Mouse (Mus musculus) MN1 (cell line): ENCODE results near the gene Iqcd.
A peak's percentile ranks its signal among the peaks of the same experiment; 100 is the strongest.

Source experiments
- DNase-seq: peaks from one replicate; pipeline ENCODE4 v3.0.0-alpha.2; 2016; ENCODE audit warnings: low spot score

Gene Iqcd

DNA sequence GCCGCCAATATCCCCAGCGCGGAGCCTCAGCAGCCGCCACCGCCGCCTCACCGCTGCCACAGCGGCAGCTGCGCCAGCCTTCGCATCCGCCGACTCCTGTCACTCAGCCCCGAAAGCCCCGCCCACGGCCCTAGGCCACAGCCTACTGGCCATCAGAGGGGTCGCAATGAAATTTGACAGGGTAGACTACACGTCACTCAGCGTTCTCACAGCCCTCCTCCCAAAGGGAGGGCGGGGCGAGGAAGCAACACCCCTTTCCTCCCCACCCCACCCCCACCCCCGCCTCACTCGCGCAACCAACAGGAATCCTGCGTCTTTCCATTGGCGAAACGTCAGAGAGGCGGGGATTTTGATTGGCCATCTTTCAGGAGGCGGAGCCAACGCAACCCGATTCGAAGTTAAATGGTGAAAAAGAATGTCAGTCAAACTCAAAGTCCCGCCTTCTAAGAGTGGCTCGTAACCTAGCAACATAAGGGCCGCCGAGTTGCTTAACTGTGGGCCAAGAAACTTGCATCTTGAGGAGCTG, at the start of gene Iqcd, which contains the start of gene Tpcn1:
Gene Iqcd, plus strand, starts transcription at position 448 of the 526 bp plus-strand sequence.
Gene Tpcn1, minus strand, starts transcription at position 105 of the 526 bp plus-strand sequence.
- peak; percentile 100 for DNase-seq

- DNase-seq, result no peak
Observed at GRCm38 (mm10) chr5:120548236-120548850, 40.5 kb upstream of the Iqcd start.

- no peak for DNase-seq
Observed at GRCm38 (mm10) chr5:120550137-120550536, 38.7 kb upstream of the Iqcd start.

DNA sequence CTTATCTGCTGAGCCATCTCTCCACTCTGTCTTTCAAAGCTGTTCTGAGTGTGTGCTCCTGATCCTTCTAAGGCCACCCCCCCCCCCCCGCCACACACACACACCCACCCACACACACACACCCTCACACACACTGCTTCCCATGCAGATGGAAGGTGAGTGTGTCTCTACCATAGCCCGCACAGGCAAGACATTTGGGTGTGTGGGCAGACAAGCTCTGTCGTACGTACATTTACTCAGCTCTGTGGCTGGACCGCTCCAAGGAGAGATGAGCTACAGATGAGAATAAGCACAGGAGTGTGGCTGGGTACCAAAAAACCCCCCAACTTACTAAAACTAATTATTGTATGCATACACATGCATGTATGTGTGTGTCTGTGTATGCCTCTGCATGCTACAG, 38.1 kb upstream of the Iqcd start:
- DNase-seq, result no peak

DNA sequence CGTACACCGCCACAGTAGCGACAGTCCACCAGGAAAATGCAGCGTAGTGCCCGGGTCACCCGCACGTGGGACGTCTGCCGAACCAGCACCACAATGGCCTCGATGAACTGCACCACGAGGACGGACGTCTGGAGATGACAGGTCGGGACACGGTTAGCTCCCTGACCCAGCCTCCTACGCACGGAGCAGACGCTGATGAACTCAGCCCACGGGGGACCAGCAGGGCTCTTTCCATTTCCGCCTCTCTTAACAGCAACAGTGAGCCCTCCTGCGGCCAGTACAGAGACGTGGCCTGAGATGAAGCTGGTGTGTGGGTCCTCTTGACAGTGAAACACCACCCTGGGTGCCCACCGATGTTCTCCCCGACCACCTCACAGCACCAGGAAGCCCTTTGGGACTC, 32.9 kb upstream of the Iqcd start:
- DNase-seq, result no peak

GRCm38 (mm10) chr5:120558041-120558440, 30.8 kb upstream of the Iqcd start:
- DNase-seq, result no peak

DNA sequence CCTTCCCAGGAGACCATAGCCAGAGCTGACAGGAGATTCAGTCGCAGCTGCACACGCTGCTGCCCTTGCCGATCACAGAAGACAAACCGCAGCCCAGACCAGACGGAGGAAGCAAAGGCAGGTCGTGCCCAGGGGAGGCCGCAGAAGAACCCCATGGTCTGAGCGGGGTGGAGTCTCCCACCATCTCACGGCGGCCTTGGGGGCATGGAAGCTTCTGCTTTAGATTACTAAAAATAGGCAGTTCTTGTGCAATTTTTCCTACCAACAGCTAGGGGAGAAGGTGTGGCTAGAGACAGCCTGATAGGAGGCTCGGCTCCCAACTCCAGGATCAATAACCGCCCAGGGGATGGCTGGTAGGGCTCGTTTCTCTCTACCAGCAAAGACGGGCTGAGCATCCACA, 30.1 kb upstream of the Iqcd start:
- DNase-seq, result no peak

GRCm38 (mm10) chr5:120560129-120560615, 28.6 kb upstream of the Iqcd start:
- DNase-seq, result no peak

DNA sequence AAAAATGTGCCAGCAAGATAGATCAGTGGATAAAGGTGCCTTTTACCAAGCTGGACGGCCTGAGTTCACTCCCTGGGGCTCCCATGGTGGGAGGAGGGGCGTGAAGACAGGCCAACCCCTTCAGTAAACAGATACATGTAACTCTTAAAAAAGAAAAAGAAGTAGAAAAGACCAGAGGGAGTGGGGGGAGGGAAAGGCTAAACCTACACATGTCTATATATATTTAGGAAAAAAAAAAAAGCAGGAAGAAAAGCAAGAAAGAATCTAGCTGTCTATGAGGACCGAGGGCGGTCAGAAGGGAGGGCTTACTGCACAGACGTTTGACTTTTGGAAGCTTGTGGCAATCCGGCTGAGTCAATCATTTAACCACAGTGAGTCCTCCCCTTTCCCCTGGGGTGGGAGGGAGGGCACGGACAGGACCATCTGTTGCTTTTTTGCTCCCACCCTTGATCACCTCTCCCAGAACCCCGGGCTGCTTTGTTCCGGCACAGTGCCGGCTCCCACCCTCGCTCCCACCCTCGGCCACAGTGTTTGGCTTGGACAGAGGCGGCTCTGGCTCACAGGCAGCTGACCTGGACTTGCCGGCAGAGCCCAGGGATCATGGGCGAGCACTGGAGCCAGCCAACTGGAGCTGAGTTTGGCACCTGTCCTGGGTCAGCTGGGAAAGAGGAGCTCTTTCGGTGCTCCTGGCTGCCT, 28.1 kb upstream of the Iqcd start:
- DNase-seq, result no peak

DNA sequence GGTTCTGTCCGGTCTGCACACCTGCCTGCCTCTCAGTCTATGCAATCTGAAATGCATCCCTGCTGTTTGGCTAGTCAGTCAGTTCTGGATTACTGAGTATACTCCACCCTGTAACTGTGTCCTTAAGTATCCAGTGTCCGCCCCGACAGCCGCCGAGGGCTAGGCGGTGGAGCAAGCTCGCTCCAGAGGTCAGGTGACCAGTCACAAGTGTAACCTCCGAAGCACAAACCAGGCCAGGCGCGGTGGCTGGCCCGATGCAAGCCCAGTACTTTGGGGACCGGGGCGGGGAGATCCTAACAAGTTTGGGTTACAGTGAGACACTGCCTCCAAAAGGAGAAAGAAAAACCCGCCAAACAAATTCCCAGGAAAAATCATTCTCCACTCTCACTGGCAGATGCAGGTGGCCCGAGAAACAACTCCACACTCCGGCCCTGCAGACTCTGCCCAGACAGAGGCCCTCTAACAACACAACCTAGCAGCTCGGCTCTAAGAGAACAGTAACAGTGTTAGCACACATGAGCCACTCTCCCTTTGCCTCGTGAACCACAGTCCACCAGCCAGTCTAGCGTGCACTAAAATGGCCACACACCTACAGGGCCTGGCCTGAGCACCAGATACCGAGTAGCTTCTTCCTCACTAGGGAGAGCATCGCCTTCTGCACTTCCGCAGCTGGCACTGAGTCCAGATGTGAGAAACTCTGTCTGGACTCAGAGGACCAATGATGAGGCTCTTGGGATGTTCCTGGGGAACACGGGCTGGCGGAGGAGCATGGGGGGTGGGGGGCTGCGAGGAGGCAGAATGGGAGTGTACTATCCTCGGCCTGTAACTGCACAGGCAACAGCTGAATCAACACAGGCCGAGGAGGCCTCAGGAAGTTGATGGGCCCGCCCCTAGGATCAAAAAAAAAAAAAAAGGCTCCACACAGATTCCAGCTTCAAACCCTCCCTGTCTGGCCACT, 25.6 kb upstream of the Iqcd start:
- DNase-seq, result peak; percentile 70

GRCm38 (mm10) chr5:120563914-120564311, 24.9 kb upstream of the Iqcd start:
- DNase-seq, result no peak

DNA sequence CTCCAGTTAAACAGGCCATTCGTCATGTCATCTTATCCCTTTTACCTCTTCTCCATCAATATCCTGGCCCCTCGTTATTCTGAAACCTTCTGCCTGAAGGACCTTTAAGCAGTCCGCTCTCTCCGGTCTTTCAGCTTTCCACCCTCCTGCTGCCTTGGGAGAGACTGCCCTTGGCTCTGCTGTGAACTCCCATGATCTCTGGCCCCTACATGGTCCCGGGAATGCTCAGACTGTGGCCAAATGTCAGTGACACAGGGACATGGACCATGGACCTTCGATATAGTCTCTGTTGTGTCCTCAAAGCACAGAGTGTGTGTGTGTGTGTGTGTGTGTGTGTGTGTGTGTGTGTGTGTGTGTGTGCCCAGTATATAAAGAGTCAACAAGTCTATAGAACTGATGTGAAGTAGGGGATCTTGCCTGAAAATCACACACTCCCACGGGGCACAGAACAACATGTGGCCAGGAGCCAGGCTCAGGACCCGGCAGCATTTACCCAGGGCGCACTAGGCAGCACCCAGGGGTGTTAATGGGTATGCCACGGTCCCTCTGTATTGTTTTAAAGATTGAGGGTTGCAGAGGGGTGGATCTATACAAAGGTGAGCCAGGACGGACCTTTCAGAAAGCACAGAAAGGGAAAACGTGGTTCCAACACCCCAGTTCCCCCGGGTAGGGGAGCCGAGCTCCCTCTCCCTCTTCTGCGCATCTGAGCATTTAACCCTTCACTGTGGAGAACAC, 23.5 kb upstream of the Iqcd start:
- no peak for DNase-seq

DNA sequence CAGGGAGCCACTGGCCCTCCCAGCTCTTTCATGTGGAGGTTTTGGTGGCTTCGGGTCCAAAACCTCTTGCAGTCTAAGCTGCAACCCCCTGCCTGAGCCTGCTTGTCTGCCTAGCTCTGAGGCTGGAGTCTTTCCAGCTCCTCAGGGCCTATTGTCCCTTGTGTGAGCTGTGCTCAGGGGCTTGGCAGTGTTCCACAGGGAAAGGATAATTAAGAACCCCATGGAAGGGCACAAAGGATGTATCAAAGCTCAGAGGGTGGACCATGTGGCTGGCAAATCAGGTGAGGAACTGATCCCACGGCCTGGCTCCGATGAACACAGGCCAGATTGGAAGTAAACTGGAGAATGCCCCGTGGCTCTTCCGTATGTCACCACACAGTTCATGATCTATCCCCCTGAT, 22.7 kb upstream of the Iqcd start:
- DNase-seq, result peak; percentile 67

DNA sequence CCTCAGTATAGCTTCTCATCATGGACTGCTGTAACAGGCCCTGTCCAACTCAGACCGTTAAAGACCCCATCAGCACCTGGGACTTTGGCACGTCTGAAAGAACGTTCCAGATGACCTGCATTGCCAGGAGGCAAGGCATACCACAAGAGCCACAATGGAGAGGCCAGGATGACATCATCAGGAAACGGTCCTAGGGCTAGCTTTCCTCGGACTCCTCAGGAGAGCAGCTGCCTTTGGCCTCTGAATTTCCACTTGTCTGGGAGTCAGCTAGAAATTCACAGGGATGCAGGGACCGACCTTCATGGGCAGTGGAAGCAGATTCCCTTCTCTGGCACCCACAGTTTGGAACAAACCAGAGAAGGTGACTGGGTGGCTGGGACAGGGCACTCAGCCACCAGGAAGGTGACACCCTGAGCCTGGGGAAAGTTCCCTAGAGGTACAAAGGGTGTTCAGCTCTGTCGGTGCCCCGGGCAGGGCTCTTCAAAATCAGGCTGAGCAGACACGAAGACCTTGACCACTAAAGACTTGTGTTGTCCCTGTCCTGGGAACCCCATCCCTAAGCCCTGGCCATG, 22.0 kb upstream of the Iqcd start:
- peak; percentile 57 for DNase-seq

- peak; percentile 85 for DNase-seq
Observed at GRCm38 (mm10) chr5:120567253-120567701, 21.5 kb upstream of the Iqcd start.

- no peak for DNase-seq
Observed at GRCm38 (mm10) chr5:120567761-120568211, 21.0 kb upstream of the Iqcd start.

DNA sequence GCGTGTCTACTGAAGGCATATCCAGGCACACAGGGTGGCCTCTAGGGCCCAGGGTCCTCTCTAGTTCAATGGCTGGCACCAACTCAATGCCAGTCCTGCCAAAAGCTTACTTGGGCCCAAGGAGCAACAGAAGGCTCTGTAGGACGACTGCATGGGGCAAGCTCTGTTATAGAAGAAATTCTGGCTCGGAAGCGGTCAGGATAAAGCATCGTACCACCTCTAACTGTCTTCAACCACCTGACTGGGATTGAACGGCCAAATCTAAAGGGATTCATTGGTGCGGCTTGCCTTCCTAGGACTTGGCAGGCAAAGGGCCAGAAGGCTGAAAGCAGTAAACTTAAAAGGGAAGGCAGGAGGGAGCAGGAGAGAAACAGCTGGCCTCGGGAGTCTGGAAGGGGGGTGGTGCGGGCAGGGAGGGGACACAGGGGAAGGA, 20.5 kb upstream of the Iqcd start:
- no peak for DNase-seq

DNA sequence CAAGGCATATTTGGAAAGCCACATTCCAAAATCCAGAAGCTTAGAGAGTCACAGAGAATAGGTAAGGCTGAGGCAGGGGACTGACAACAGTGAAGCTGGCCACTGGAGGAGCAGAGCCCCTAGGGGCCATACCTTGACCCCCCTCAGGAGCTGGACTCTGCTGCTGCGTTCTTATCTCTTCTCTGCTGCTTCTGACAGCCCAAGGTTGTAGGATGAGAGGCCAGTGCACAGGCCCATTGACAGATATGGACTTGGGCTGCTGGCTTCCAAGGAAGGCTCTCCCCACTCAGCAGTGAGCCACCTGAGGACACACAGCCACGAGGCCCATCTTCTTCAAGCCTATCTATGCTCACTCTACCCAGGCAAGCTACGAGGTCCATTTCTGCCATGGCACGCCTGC, 19.9 kb upstream of the Iqcd start:
- DNase-seq, result no peak

DNA sequence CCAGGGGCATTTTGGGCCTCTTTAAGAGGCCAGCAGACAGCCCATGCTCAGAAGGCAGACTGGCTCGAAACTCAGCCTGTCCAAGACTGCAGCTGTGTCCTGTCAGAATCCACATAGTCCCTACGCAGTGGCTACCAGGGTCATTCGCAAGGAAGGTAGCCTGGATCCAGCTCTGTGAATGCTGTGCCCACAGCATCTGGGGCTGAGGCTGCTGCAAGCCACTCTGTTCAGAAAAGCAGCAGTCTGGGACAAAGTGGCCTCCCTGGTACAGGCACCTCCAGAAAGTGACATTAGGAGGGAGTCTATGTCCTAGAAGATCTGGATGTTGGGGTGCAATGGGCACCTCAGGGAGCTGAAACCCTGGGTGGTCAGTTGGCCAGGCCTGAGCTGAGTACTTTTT, 19.0 kb upstream of the Iqcd start:
- no peak for DNase-seq

DNA sequence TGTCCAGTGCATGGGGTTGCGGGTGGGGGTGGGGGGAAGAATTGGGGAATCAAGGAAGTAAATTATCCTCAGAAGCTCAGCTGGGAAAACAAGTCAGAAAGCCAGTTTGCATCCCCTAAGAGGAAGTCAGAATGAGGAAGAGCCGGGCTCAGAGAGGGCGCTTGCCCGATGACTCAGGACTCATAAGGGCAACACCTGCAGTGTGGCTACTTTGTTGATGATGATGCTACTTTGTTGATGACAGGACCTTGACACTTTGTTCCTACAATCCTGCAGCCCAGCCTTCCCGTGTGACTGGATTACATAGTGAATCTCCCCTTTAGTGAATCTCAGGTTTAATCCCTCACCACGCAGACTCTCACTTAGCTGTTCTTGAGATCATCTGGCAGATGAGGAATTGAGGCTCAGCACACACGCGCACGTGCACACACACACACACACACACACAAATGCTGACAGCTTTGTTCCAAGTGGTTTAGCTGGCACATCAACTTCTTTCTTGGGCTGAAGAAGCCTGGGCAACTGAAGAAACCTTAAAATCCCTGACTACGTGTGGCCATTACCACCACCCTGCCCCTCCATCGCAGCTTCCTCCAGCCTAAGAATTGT, 18.4 kb upstream of the Iqcd start:
- no peak for DNase-seq
